Mouse (Mus musculus) spleen, adult 2 months (tissue): Measurements from ENCODE around the gene Trim26. TPM values are rescaled to one million over a fixed set of nuclear protein-coding genes. Genes with fewer than 3 reads are reported as not detected.

ENCODE experiments used
- DNase-seq, 2 experiments: peaks; one replicate each; pipeline versions ENCODE4 v3.0.0 to v3.0.0-alpha.2; 2012 to 2021; ENCODE audit warnings: low spot score in 2 of 2, low read depth in 1 of 2
- H3K27ac ChIP-seq: fragments of 200-500 bp; 2 replicates; pipeline ENCODE4 v1.5.1; 2012; ENCODE audit warnings: low read length, inconsistent platforms; ENCODE audit not compliant: insufficient read depth
- H3K27me3 ChIP-seq: fragments of 200-500 bp; 2 replicates; pipeline ENCODE4 v1.6.1; 2012; ENCODE audit warnings: mild to moderate bottlenecking, moderate library complexity, low read length, inconsistent platforms; ENCODE audit not compliant: control insufficient read depth, insufficient read depth
- H3K36me3 ChIP-seq: fragments of 200-500 bp; 2 replicates; pipeline ENCODE4 v1.6.1; 2012; ENCODE audit warnings: mild to moderate bottlenecking, low read length, inconsistent platforms; ENCODE audit not compliant: control insufficient read depth, insufficient read depth
- H3K4me1 ChIP-seq: fragments of 200-500 bp; 2 replicates; pipeline ENCODE4 v1.6.1; 2011; ENCODE audit warnings: inconsistent platforms; ENCODE audit not compliant: control insufficient read depth, insufficient read depth, insufficient read length
- H3K4me3 ChIP-seq: fragments of 200-500 bp; 2 replicates; pipeline ENCODE4 v1.5.1; 2011; ENCODE audit warnings: mild to moderate bottlenecking, inconsistent platforms; ENCODE audit not compliant: insufficient read depth, insufficient read length; ENCODE audit errors: extremely low read depth
- CTCF ChIP-seq: fragments of 200-500 bp; IDR thresholded peaks from 2 replicates; pipeline ENCODE4 v1.5.1; 2011; ENCODE audit warnings: mild to moderate bottlenecking, inconsistent platforms; ENCODE audit not compliant: insufficient read depth, insufficient read length, insufficient replicate concordance; ENCODE audit errors: extremely low read depth
- POLR2A ChIP-seq: fragments of 200-500 bp; IDR thresholded peaks from 2 replicates; pipeline ENCODE4 v1.6.1; 2011; ENCODE audit warnings: low read depth, low read length, inconsistent platforms
- WGBS: fragments of 180-500 bp; shearing (Covaris S2); methylation state at CpG from one replicate; pipeline ENCODE4 v1.1.7; 2018; 5-methylcytosine and 5-hydroxymethylcytosine counted together
- polyA plus RNA-seq: library from polyadenylated mRNA; depleted of rRNA; stranded (reverse); fragments of >200 nt; gene quantifications from 2 replicates; pipeline ENCODE4 v1.2.3, GENCODE M21; 2012

The Trim26 gene
- polyA plus RNA-seq, 1 experiment = 55.6 TPM

GRCm38 (mm10) chr17:36849992-36850391 lies 13.1 kb downstream of the Trim26 start:
- Histone ChIP-seq H3K4me3 (no peak overlapping the region), H3K36me3 (peaks cover 35% of the 10 kb centered on the region), H3K4me1 (peaks cover 4% of the 10 kb centered on the region; the same call in 1 of the 2 replicates), H3K27ac (no peak overlapping the region), H3K27me3 (no peaks in the 10 kb centered on the region)
- DNase-seq = no peak
- TF ChIP-seq CTCF (no peak), POLR2A (no peak)
- WGBS = 90% methylated on average over 2 of the region's 2 CpGs

GRCm38 (mm10) chr17:36851200-36851599 lies 14.3 kb downstream of the Trim26 start:
- Histone ChIP-seq H3K27me3 (no peaks in the 10 kb centered on the region), H3K4me3 (no peak overlapping the region), H3K27ac (no peak overlapping the region), H3K4me1 (no peaks in the 10 kb centered on the region), H3K36me3 (peaks cover 39% of the 10 kb centered on the region)
- WGBS = 98% methylated on average over 5 of the region's 5 CpGs
- DNase-seq = no peak
- TF ChIP-seq CTCF (no peak), POLR2A (no peak)

- WGBS = 81% methylated on average over 5 of the region's 5 CpGs
- Histone ChIP-seq H3K27me3 (no peaks in the 10 kb centered on the region), H3K27ac (no peak overlapping the region), H3K36me3 (peaks cover 41% of the 10 kb centered on the region), H3K4me1 (no peaks in the 10 kb centered on the region), H3K4me3 (no peak overlapping the region)
- DNase-seq = no peak
- TF ChIP-seq POLR2A = no peak
- TF ChIP-seq CTCF = no peak
These were observed 14.7 kb downstream of the Trim26 start for GRCm38 (mm10) chr17:36851627-36852026.

GRCm38 (mm10) chr17:36855484-36855883 lies 18.6 kb downstream of the Trim26 start:
- H3K4me3 ChIP-seq = no peak overlapping the region
- peaks cover 57% of the 10 kb centered on the region for H3K36me3 ChIP-seq
- H3K4me1 ChIP-seq = no peaks in the 10 kb centered on the region
- 93% methylated on average over 3 of the region's 3 CpGs for WGBS
- no peak overlapping the region for H3K27ac ChIP-seq
- no peak for DNase-seq
- H3K27me3 ChIP-seq = no peaks in the 10 kb centered on the region
- TF ChIP-seq CTCF (no peak), POLR2A (no peak)

GRCm38 (mm10) chr17:36856236-36856635 lies 19.3 kb downstream of the Trim26 start:
- no peak for TF ChIP-seq POLR2A
- no peak for TF ChIP-seq CTCF
- Histone ChIP-seq H3K4me3 (no peak overlapping the region), H3K36me3 (peaks cover 51% of the 10 kb centered on the region), H3K4me1 (no peaks in the 10 kb centered on the region), H3K27me3 (no peaks in the 10 kb centered on the region), H3K27ac (no peak overlapping the region)
- WGBS = 93% methylated on average over 4 of the region's 4 CpGs
- no peak for DNase-seq

- TF ChIP-seq POLR2A = no peak
- TF ChIP-seq CTCF = no peak
- no peaks in the 10 kb centered on the region for H3K4me1 ChIP-seq
- no peaks in the 10 kb centered on the region for H3K27me3 ChIP-seq
- DNase-seq = no peak
- peaks cover 34% of the 10 kb centered on the region for H3K36me3 ChIP-seq
- 66% methylated on average over 3 of the region's 3 CpGs for WGBS
- H3K4me3 ChIP-seq = no peak overlapping the region
- no peak overlapping the region for H3K27ac ChIP-seq
These were observed 21.2 kb downstream of the Trim26 start for GRCm38 (mm10) chr17:36858181-36858580.

GRCm38 (mm10) chr17:36861680-36862079 lies 24.7 kb downstream of the Trim26 start:
- TF ChIP-seq CTCF = no peak
- no peak for TF ChIP-seq POLR2A
- no peak for DNase-seq
- WGBS = 30% methylated on average over 2 of the region's 2 CpGs
- H3K4me3 ChIP-seq = no peak overlapping the region
- 0 out of 2 replicates have a peak, but pooled peaks cover 4% of the 10 kb centered on the region for H3K27me3 ChIP-seq
- H3K36me3 ChIP-seq = peaks cover 16% of the 10 kb centered on the region
- no peaks in the 10 kb centered on the region for H3K4me1 ChIP-seq
- no peak overlapping the region for H3K27ac ChIP-seq
